Mouse (Mus musculus) hindbrain, embryonic 13.5 days (tissue): Measurements from ENCODE around the gene Prpsap2. TPM values are rescaled to one million over a fixed set of nuclear protein-coding genes. Genes with fewer than 3 reads are reported as not detected.
A peak's percentile ranks its signal among the peaks of the same experiment; 100 is the strongest.

Source experiments
- ATAC-seq: fragments of 200-750 bp; cut with Nextera tagmentation; 2 replicates; pipeline ENCODE4 v1.8.0; 2017; ENCODE audit warnings: moderate TSS enrichment; ENCODE audit not compliant: low FRiP score
- H3K27ac ChIP-seq: fragments of 300-500 bp; sonication (generic); 2 replicates; pipeline ENCODE4 v1.5.1; 2015; ENCODE audit warnings: inconsistent platforms, mild to moderate bottlenecking, moderate library complexity
- H3K27me3 ChIP-seq: fragments of 300-500 bp; sonication (generic); 2 replicates; pipeline ENCODE4 v1.6.1; 2015; ENCODE audit warnings: mild to moderate bottlenecking, inconsistent platforms
- H3K36me3 ChIP-seq: fragments of 300-500 bp; sonication (generic); 2 replicates; pipeline ENCODE4 v1.6.1; 2015; ENCODE audit warnings: mild to moderate bottlenecking, inconsistent platforms
- H3K4me1 ChIP-seq: fragments of 300-500 bp; sonication (generic); replicated peaks from 2 replicates; pipeline ENCODE4 v1.6.1; 2015; ENCODE audit warnings: inconsistent platforms
- H3K4me2 ChIP-seq: fragments of 300-500 bp; sonication (generic); 2 replicates; pipeline ENCODE4 v1.6.1; 2015; ENCODE audit warnings: inconsistent platforms, mild to moderate bottlenecking, moderate library complexity
- H3K4me3 ChIP-seq: fragments of 300-500 bp; sonication (generic); 2 replicates; pipeline ENCODE4 v1.5.1; 2015; ENCODE audit warnings: mild to moderate bottlenecking, inconsistent platforms
- H3K9ac ChIP-seq: fragments of 300-500 bp; sonication (generic); 2 replicates; pipeline ENCODE4 v1.6.1; 2015; ENCODE audit warnings: mild to moderate bottlenecking, inconsistent platforms
- H3K9me3 ChIP-seq: fragments of 300-500 bp; sonication (generic); 2 replicates; pipeline ENCODE4 v1.6.1; 2016; ENCODE audit warnings: inconsistent platforms
- WGBS: fragments of 180-500 bp; shearing (Covaris S2); methylation state at CpG from one replicate; pipeline ENCODE4 v1.1.7; 2015; 5-methylcytosine and 5-hydroxymethylcytosine counted together
- polyA plus RNA-seq: library from polyadenylated mRNA; unstranded; fragments of >200 nt; fragmentation: Nextera tagmentation; extraction: Ambion mirVana; gene quantifications from 2 replicates; pipeline ENCODE4 v1.2.1, GENCODE M21; 2015

The Prpsap2 gene
- polyA plus RNA-seq, 1 experiment from 2014 or later, result 55.8 TPM

DNA sequence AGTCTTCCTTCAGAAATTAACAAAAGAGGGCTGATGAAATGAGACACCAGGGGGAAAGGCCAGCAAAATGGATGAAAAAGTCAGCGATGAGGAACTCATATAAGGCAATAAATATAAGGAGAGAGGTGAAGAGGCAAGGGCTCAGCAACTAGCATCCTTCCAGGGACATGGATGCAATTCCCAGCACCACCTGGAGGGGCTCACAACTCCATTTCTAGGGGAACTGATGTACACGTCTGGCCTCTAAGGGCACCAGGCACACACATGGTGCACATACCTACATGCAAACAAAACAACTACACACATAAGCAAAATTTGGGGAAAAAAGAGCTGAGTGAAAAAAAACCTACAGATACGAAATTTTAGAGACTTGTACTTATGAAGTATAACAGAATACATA lies 17.4 kb downstream of the Prpsap2 start:
- 70% methylated on average over 3 of the region's 3 CpGs for WGBS

DNA sequence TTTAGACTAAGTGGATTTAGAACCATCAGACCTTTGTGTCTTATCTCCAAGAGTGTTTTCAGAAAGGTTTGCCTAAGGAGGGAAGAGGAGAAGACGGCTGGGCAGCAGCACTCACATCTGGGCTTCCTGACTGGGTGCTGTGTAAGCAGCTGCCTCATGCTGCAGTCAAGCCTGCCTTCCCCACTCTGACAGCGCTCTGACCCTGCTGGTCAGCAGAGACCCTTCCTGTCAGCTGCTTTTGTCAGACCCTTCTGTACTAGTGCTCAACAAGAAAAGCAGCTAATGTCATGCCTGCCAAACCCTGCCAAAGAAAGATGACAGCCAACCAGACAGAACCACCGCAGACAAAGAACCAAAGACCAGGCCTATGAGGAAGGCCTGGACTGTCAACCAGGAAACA lies 18.1 kb downstream of the Prpsap2 start:
- peaks cover 85% of the 10 kb centered on the region for H3K36me3 ChIP-seq
- H3K4me3 ChIP-seq, result no peak overlapping the region
- no peaks in the 10 kb centered on the region for H3K9me3 ChIP-seq
- no peak for ATAC-seq
- no peak overlapping the region for H3K4me2 ChIP-seq
- no peak overlapping the region for H3K27ac ChIP-seq
- H3K4me1 ChIP-seq, result no peaks in the 10 kb centered on the region; the same call in 1 of the 2 replicates
- H3K27me3 ChIP-seq, result no peaks in the 10 kb centered on the region
- 46% methylated on average over 3 of the region's 3 CpGs for WGBS
- H3K9ac ChIP-seq, result peak overlapping the region; percentile 26; the same call in 1 of the 2 replicates

More for the DNA sequence above, 17.4 kb downstream of the Prpsap2 start:
- Histone ChIP-seq H3K36me3 (peaks cover 85% of the 10 kb centered on the region), H3K9me3 (no peaks in the 10 kb centered on the region), H3K4me2 (no peak overlapping the region), H3K4me1 (no peaks in the 10 kb centered on the region; the same call in 1 of the 2 replicates), H3K4me3 (no peak overlapping the region), H3K27ac (no peak overlapping the region), H3K27me3 (no peaks in the 10 kb centered on the region), H3K9ac (no peak overlapping the region)
- no peak for ATAC-seq

DNA sequence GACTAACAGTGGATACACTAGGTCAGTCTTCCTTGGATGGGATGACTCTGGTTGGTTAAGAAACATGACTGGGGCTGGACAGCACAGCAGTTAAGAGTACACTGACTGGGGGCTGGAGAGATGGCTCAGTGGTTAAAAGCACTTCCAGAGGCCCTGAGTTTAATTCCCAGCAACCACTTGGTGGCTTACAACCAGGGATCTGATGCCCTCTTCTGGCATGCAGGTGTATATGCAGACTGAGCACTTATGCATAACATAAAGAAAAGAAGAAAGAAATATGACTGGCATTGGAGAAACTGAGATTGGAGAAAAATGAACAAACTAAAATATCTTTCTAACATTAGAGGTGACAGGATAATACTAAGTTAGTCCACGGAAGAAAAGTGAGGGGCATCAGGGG lies 21.4 kb downstream of the Prpsap2 start:
- no peak for ATAC-seq

GRCm38 (mm10) chr11:61737290-61737689 lies 24.6 kb downstream of the Prpsap2 start:
- peaks cover 95% of the 10 kb centered on the region for H3K36me3 ChIP-seq
- WGBS, result 87% methylated on average over 1 of the region's 1 CpGs

More for the DNA sequence above, 21.4 kb downstream of the Prpsap2 start:
- H3K36me3 ChIP-seq, result peaks cover 89% of the 10 kb centered on the region
- WGBS, result 98% methylated on average over 1 of the region's 1 CpGs
- no peak overlapping the region for H3K4me3 ChIP-seq
- no peak overlapping the region for H3K27ac ChIP-seq
- H3K4me2 ChIP-seq, result no peak overlapping the region
- H3K9me3 ChIP-seq, result no peaks in the 10 kb centered on the region
- no peaks in the 10 kb centered on the region for H3K27me3 ChIP-seq
- H3K4me1 ChIP-seq, result no peaks in the 10 kb centered on the region
- H3K9ac ChIP-seq, result no peak overlapping the region

DNA sequence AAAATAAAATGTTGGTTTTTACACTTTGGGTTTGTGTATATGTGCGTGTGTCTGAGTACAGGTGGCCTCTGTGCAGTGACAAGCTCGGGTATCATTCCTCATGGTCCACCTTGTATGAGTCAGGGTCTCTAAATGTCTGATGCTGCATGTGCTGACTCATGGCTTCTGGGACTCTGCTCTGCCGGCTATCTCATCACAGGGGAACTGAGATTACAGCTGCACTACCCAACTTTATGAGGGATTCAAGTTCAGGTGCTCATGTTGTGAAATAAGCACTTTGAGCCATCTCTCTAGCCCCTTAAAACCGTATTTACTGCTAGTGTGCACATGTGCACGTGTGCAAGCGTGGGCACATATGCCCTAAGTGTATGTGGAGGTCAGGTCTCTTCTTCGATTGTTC lies 29.2 kb downstream of the Prpsap2 start:
- ATAC-seq, result no peak
- Histone ChIP-seq H3K9ac (no peak overlapping the region), H3K4me1 (no peaks in the 10 kb centered on the region), H3K4me3 (no peak overlapping the region), H3K27me3 (no peaks in the 10 kb centered on the region), H3K27ac (no peak overlapping the region), H3K4me2 (no peak overlapping the region), H3K36me3 (peaks cover 89% of the 10 kb centered on the region), H3K9me3 (no peaks in the 10 kb centered on the region)
- 94% methylated on average over 7 of the region's 7 CpGs for WGBS

More at GRCm38 (mm10) chr11:61737290-61737689, 24.6 kb downstream of the Prpsap2 start:
- Histone ChIP-seq H3K9me3 (no peaks in the 10 kb centered on the region), H3K27ac (no peak overlapping the region), H3K4me2 (no peak overlapping the region), H3K27me3 (no peaks in the 10 kb centered on the region), H3K4me1 (no peaks in the 10 kb centered on the region), H3K4me3 (no peak overlapping the region), H3K9ac (no peak overlapping the region)
- ATAC-seq, result no peak

GRCm38 (mm10) chr11:61728037-61728436 lies 33.9 kb downstream of the Prpsap2 start:
- WGBS, result 85% methylated on average over 2 of the region's 2 CpGs
- ATAC-seq, result no peak
- no peaks in the 10 kb centered on the region for H3K4me1 ChIP-seq
- H3K4me2 ChIP-seq, result no peak overlapping the region
- H3K27ac ChIP-seq, result no peak overlapping the region
- no peaks in the 10 kb centered on the region for H3K27me3 ChIP-seq
- no peak overlapping the region for H3K4me3 ChIP-seq
- peaks cover 66% of the 10 kb centered on the region for H3K36me3 ChIP-seq
- H3K9me3 ChIP-seq, result no peaks in the 10 kb centered on the region
- H3K9ac ChIP-seq, result no peak overlapping the region

DNA sequence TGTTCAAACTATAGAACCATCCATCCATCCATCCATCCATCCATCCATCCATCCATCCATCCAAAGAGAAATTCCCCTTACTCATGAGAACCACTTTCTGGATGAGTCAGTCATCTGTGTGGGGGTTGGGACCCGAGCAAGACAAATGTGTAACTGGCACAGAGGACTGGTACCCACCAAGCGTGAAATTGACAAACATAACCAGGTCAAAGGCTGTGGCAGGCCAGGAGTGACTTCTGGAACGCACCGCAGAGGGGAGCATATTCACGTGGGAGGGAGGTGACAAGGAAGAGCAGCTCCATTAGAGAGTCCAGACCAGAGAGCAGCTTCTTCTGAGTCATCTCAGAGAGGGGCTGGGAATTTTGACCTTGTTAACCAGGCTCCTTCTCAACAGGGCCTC lies 39.8 kb downstream of the Prpsap2 start:
- no peak overlapping the region for H3K4me2 ChIP-seq
- H3K4me3 ChIP-seq, result no peak overlapping the region
- H3K27ac ChIP-seq, result no peak overlapping the region
- peaks cover 13% of the 10 kb centered on the region for H3K36me3 ChIP-seq
- H3K27me3 ChIP-seq, result no peaks in the 10 kb centered on the region
- 47% methylated on average over 5 of the region's 5 CpGs for WGBS
- H3K9ac ChIP-seq, result no peak overlapping the region
- peaks cover 9% of the 10 kb centered on the region for H3K4me1 ChIP-seq
- no peak for ATAC-seq
- no peaks in the 10 kb centered on the region for H3K9me3 ChIP-seq

DNA sequence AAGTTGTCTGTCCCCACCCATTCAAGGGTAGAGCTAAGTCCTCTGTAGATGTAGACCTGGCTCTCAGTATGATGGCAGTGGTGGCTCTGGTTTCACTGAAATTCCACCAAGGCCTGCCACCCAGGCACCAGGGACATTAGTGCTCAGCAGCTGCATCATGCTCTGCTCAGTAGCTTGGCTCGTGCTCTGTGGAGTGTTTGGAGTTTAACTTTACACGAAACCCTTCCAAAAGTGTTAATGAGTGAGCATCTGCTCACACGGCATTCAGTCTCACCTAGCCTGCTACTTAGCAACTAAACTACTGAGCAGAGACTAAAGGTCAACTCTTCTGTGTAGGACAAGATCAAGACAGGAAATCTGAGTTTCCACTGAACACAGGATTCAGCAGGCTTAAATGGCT lies 41.3 kb downstream of the Prpsap2 start, which contains the start of gene Slc5a10:
TSS of gene Slc5a10 (minus strand) at position 191 of the 400 bp plus-strand sequence.
- Histone ChIP-seq H3K27ac (no peak within 1 kb of the TSS), H3K27me3 (no peaks in the 10 kb centered on the region), H3K36me3 (no peaks in the 10 kb centered on the region), H3K9ac (no peak within 1 kb of the TSS), H3K4me2 (no peak within 1 kb of the TSS), H3K4me3 (no peak within 1 kb of the TSS), H3K9me3 (no peaks in the 10 kb centered on the region), H3K4me1 (peaks cover 9% of the 10 kb centered on the region)
- ATAC-seq, result no peak
- WGBS, result 95% methylated on average over 3 of the region's 3 CpGs

- WGBS, result 53% methylated on average over 8 of the region's 8 CpGs
- no peak overlapping the region for H3K4me3 ChIP-seq
- no peak overlapping the region for H3K4me2 ChIP-seq
Measured at GRCm38 (mm10) chr11:61719826-61720225, 42.1 kb downstream of the Prpsap2 start.

GRCm38 (mm10) chr11:61719387-61719786 lies 42.5 kb downstream of the Prpsap2 start:
- Histone ChIP-seq H3K36me3 (no peaks in the 10 kb centered on the region), H3K4me3 (no peak overlapping the region), H3K4me1 (peaks cover 12% of the 10 kb centered on the region), H3K27ac (no peak overlapping the region), H3K9me3 (no peaks in the 10 kb centered on the region), H3K4me2 (no peak overlapping the region), H3K27me3 (peaks cover under 1% of the 10 kb centered on the region; the same call in 1 of the 2 replicates), H3K9ac (no peak overlapping the region)
- ATAC-seq, result no peak
- WGBS, result 40% methylated on average over 3 of the region's 3 CpGs

More at GRCm38 (mm10) chr11:61719826-61720225, 42.1 kb downstream of the Prpsap2 start:
- Histone ChIP-seq H3K27me3 (no peaks in the 10 kb centered on the region), H3K27ac (no peak overlapping the region), H3K36me3 (no peaks in the 10 kb centered on the region), H3K9me3 (no peaks in the 10 kb centered on the region), H3K9ac (no peak overlapping the region), H3K4me1 (peaks cover 11% of the 10 kb centered on the region)
- ATAC-seq, result no peak

DNA sequence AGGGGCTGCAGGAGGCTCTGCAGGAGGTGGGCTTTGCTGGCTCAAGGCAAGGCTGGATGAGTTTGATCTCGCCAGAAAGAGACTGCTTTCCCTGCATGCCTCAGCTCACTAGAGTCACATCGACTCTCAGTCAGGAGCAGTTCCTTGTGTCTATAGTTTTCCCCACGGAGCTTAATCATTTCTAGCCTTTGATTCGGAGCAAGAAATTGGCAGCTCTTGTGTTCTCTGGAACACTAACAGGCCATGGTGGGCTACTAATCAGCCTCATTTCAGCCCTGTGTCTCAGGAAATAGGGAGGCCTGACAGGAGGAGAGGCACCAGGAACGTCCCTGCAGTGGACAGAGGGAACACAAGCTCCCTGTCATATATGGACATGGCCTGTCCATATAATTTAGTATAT lies 43.9 kb downstream of the Prpsap2 start:
- Histone ChIP-seq H3K4me3 (no peak overlapping the region), H3K27me3 (peaks cover 5% of the 10 kb centered on the region; the same call in 1 of the 2 replicates), H3K4me1 (peaks cover 12% of the 10 kb centered on the region), H3K9me3 (no peaks in the 10 kb centered on the region), H3K4me2 (no peak overlapping the region), H3K9ac (no peak overlapping the region), H3K27ac (no peak overlapping the region), H3K36me3 (no peaks in the 10 kb centered on the region)
- ATAC-seq, result no peak
- 67% methylated on average over 5 of the region's 5 CpGs for WGBS

- no peak overlapping the region for H3K27ac ChIP-seq
- H3K9me3 ChIP-seq, result no peaks in the 10 kb centered on the region
- H3K27me3 ChIP-seq, result peaks cover 5% of the 10 kb centered on the region; the same call in 1 of the 2 replicates
- peak; percentile 72 for ATAC-seq
- peaks cover 12% of the 10 kb centered on the region for H3K4me1 ChIP-seq
- H3K4me2 ChIP-seq, result no peak overlapping the region
- 70% methylated on average over 6 of the region's 6 CpGs for WGBS
- no peak overlapping the region for H3K4me3 ChIP-seq
- H3K9ac ChIP-seq, result no peak overlapping the region; the same call in 1 of the 2 replicates
- H3K36me3 ChIP-seq, result no peaks in the 10 kb centered on the region
Measured at GRCm38 (mm10) chr11:61715130-61715529, 46.8 kb downstream of the Prpsap2 start.

DNA sequence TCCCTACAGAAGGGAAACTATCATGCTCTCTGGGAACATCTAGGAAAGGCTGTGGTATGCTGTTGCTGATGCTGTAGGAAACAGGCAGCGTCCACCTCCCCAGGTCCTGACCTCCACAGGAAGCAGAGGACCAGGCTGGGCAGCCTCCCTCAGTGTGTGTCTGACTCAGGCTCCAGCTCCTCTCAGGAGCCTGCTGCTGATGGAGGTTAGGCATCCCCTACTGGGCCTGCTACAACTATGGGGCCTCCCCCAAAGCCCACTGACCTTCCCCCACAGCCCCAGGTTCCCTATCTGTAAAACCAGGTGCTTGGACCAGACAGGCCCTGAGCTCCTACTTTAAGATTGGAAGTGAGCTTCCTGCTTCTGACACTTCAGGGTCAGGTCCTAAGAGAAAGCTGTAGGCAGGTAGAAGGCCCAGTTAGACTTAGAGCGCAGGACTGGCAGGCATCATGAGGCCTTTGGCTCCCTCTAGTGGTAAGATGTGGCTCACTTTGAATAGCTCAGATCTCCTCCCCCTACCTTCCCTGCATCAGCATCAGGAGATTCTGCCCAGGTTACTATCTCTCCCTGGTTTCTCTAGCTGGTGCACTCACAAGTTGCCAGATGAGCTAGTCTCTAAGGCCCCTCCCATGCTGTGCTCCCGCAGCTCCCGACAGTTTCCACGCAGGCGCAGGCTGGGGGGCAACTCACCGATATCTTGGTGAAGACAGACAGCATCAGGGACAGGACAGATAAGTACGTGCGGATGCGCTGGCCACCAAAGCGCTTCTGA lies 47.4 kb downstream of the Prpsap2 start:
- Histone ChIP-seq H3K27ac (no peak overlapping the region), H3K27me3 (peaks cover 5% of the 10 kb centered on the region; the same call in 1 of the 2 replicates), H3K36me3 (no peaks in the 10 kb centered on the region), H3K9ac (no peak overlapping the region; the same call in 1 of the 2 replicates), H3K4me1 (peaks cover 7% of the 10 kb centered on the region), H3K4me2 (no peak overlapping the region), H3K9me3 (no peaks in the 10 kb centered on the region), H3K4me3 (no peak overlapping the region)
- peak; percentile 84 for ATAC-seq
- WGBS, result 51% methylated on average over 11 of the region's 11 CpGs
